Mouse (Mus musculus) CH12.LX (cell line): ENCODE data around the gene Slc2a8. TPM values are rescaled to one million over a fixed set of nuclear protein-coding genes. Genes with fewer than 3 reads are reported as not detected.

ENCODE experiments used
- DNase-seq: peaks from one replicate; pipeline ENCODE4 v3.0.0-alpha.2; 2013; ENCODE audit errors: extremely low read depth
- H3K27ac ChIP-seq: 2 replicates; pipeline ENCODE4 v1.5.1; 2012; ENCODE audit warnings: low read depth, mild to moderate bottlenecking, control low read depth, moderate library complexity; ENCODE audit not compliant: insufficient read depth
- H3K27me3 ChIP-seq: replicated peaks from 2 replicates; pipeline ENCODE3; 2012; ENCODE audit warnings: inconsistent platforms
- H3K36me3 ChIP-seq, 2 experiments: replicated peaks in 1 of 2; 2 replicates each; pipeline versions ENCODE3 to v1.6.1; 2012; ENCODE audit warnings: inconsistent platforms in 1 of 2, low read length in 1 of 2, mild to moderate bottlenecking in 1 of 2, mixed read lengths in 1 of 2, moderate library complexity in 1 of 2; ENCODE audit not compliant: control insufficient read depth in 1 of 2, insufficient read depth in 1 of 2
- H3K4me1 ChIP-seq, 2 experiments: 2 replicates each; pipeline ENCODE4 v1.6.1; 2012; ENCODE audit warnings: inconsistent platforms in 1 of 2, moderate library complexity in 1 of 2; ENCODE audit not compliant: insufficient read depth in 2 of 2, control insufficient read depth in 1 of 2
- H3K4me2 ChIP-seq: 2 replicates; pipeline ENCODE4 v1.6.1; 2012; ENCODE audit warnings: low read depth, mild to moderate bottlenecking, control low read depth; ENCODE audit not compliant: poor library complexity, insufficient read depth, severe bottlenecking
- H3K4me3 ChIP-seq, 3 experiments: fragments of 150-350 bp in 1 of 3; sonication (generic) in 1 of 3; replicated peaks in 1 of 3; 2 replicates each; pipeline versions ENCODE3 to v1.5.1; 2011 to 2012; ENCODE audit warnings: low read depth in 2 of 3, low read length in 2 of 3, mild to moderate bottlenecking in 2 of 3, moderate library complexity in 2 of 3, control low read depth in 1 of 3, improper control_type of control experiment in 1 of 3, inconsistent platforms in 1 of 3, mixed read lengths in 1 of 3; ENCODE audit not compliant: poor library complexity in 1 of 3
- H3K79me2 ChIP-seq: replicated peaks from 2 replicates; pipeline ENCODE4 v1.6.1; 2012; ENCODE audit warnings: mild to moderate bottlenecking, moderate library complexity; ENCODE audit not compliant: control insufficient read depth, poor library complexity, insufficient read depth, severe bottlenecking; ENCODE audit errors: extremely low read depth
- H3K9ac ChIP-seq: 2 replicates; pipeline ENCODE4 v1.6.1; 2012; ENCODE audit warnings: low read depth, mild to moderate bottlenecking, control low read depth, moderate library complexity; ENCODE audit not compliant: insufficient read depth
- H3K9me3 ChIP-seq: replicated peaks from 2 replicates; pipeline ENCODE3; 2012; ENCODE audit warnings: low read length, inconsistent platforms, mixed read lengths
- CHD1 ChIP-seq: IDR thresholded peaks from 2 replicates; pipeline ENCODE4 v1.6.1; 2012; ENCODE audit warnings: low read depth, low read length, improper control_type of control experiment, inconsistent platforms
- E2F4 ChIP-seq: IDR thresholded peaks from 2 replicates; pipeline ENCODE4 v1.6.1; 2011; ENCODE audit warnings: low read depth, low read length, improper control_type of control experiment; ENCODE audit not compliant: insufficient replicate concordance
- EP300 ChIP-seq: IDR thresholded peaks from 2 replicates; pipeline ENCODE4 v1.6.1; 2011; ENCODE audit warnings: low read length, improper control_type of control experiment
- ETS1 ChIP-seq: conservative IDR thresholded peaks from 2 replicates; pipeline ENCODE4 v1.6.1; 2012; ENCODE audit warnings: low read depth, mild to moderate bottlenecking, inconsistent platforms, low read length, improper control_type of control experiment, moderate library complexity
- GABPA ChIP-seq: IDR thresholded peaks from 2 replicates; pipeline ENCODE4 v1.6.1; 2012; ENCODE audit warnings: low read depth, low read length, improper control_type of control experiment, inconsistent platforms; ENCODE audit not compliant: insufficient replicate concordance
- HCFC1 ChIP-seq: IDR thresholded peaks from 2 replicates; pipeline ENCODE4 v1.6.1; 2012; ENCODE audit warnings: low read depth, mild to moderate bottlenecking, inconsistent platforms, low read length, improper control_type of control experiment
- IRF4 ChIP-seq: IDR thresholded peaks from 2 replicates; pipeline ENCODE4 v1.6.1; 2014; ENCODE audit warnings: low read depth, mild to moderate bottlenecking, inconsistent platforms, low read length, improper control_type of control experiment
- JUND ChIP-seq: conservative IDR thresholded peaks from 2 replicates; pipeline ENCODE4 v1.6.1; 2011; ENCODE audit warnings: low read depth, low read length, improper control_type of control experiment
- KAT2A ChIP-seq: IDR thresholded peaks from 2 replicates; pipeline ENCODE4 v1.6.1; 2012; ENCODE audit warnings: low read length, improper control_type of control experiment, inconsistent platforms; ENCODE audit not compliant: insufficient replicate concordance
- MAFK ChIP-seq: IDR thresholded peaks from 2 replicates; pipeline ENCODE4 v1.6.1; 2011; ENCODE audit warnings: low read length, improper control_type of control experiment; ENCODE audit not compliant: insufficient replicate concordance
- MEF2A ChIP-seq: IDR thresholded peaks from 2 replicates; pipeline ENCODE4 v1.6.1; 2014; ENCODE audit warnings: low read depth, mild to moderate bottlenecking, inconsistent platforms, low read length, improper control_type of control experiment, borderline replicate concordance
- MXI1 ChIP-seq: IDR thresholded peaks from 2 replicates; pipeline ENCODE4 v1.6.1; 2011; ENCODE audit warnings: mild to moderate bottlenecking, low read depth, low read length, improper control_type of control experiment
- MYC ChIP-seq: IDR thresholded peaks from 2 replicates; pipeline ENCODE4 v1.6.1; 2011; ENCODE audit warnings: low read depth, mild to moderate bottlenecking, improper control_type of control experiment, low read length
- NRF1 ChIP-seq: IDR thresholded peaks from 2 replicates; pipeline ENCODE4 v1.6.1; 2014; ENCODE audit warnings: low read depth, mild to moderate bottlenecking, inconsistent platforms, low read length, improper control_type of control experiment, moderate library complexity
- POLR2AphosphoS2 ChIP-seq: IDR thresholded peaks from 2 replicates; pipeline ENCODE4 v1.6.1; 2011; ENCODE audit warnings: low read depth, low read length, improper control_type of control experiment
- RAD21 ChIP-seq: IDR thresholded peaks from 2 replicates; pipeline ENCODE4 v1.6.1; 2011; ENCODE audit warnings: low read depth, mild to moderate bottlenecking, low read length, improper control_type of control experiment, moderate library complexity
- RCOR1 ChIP-seq: conservative IDR thresholded peaks from 2 replicates; pipeline ENCODE4 v1.6.1; 2012; ENCODE audit warnings: low read depth, mild to moderate bottlenecking, inconsistent platforms, low read length, improper control_type of control experiment
- TBP ChIP-seq: conservative IDR thresholded peaks from 2 replicates; pipeline ENCODE4 v1.6.1; 2011; ENCODE audit warnings: low read depth, low read length, improper control_type of control experiment
- UBTF ChIP-seq: IDR thresholded peaks from 2 replicates; pipeline ENCODE4 v1.6.1; 2012; ENCODE audit warnings: low read depth, mild to moderate bottlenecking, inconsistent platforms, low read length, improper control_type of control experiment, moderate library complexity
- USF1 ChIP-seq: IDR thresholded peaks from 2 replicates; pipeline ENCODE4 v1.6.1; 2014; ENCODE audit warnings: low read depth, mild to moderate bottlenecking, inconsistent platforms, low read length, improper control_type of control experiment
- USF2 ChIP-seq: conservative IDR thresholded peaks from 2 replicates; pipeline ENCODE4 v1.6.1; 2011; ENCODE audit warnings: low read depth, low read length, improper control_type of control experiment
- ZC3H11A ChIP-seq: IDR thresholded peaks from 2 replicates; pipeline ENCODE4 v1.6.1; 2012; ENCODE audit warnings: low read depth, mild to moderate bottlenecking, inconsistent platforms, low read length, improper control_type of control experiment
- ZMIZ1 ChIP-seq: IDR thresholded peaks from 2 replicates; pipeline ENCODE4 v1.6.1; 2012; ENCODE audit warnings: low read depth, mild to moderate bottlenecking, inconsistent platforms, low read length, improper control_type of control experiment
- dilution Hi-C: fragments of 300-500 bp; cut with MboI; formaldehyde crosslinking; loops from 2 replicates; pipeline ENCODE4 v1.14.3; 2020; ENCODE audit warnings: low sequenced_read_pairs; ENCODE audit not compliant: extremely low pct_unique_long_range_greater_than_20kb, extremely low pct_ligation_motif_present
- in situ Hi-C: fragments of 300-500 bp; cut with MboI; formaldehyde crosslinking; loops from 3 replicates; pipeline ENCODE4 v1.14.3; 2019; ENCODE audit warnings: low sequenced_read_pairs, low pct_ligation_motif_present, low pct_unique_long_range_greater_than_20kb, mixed read lengths
- polyA plus RNA-seq: library from polyadenylated mRNA; unstranded; fragments of >175 nt; gene quantifications from 2 replicates; pipeline ENCODE4 v1.2.1, GENCODE M21; 2012; ENCODE audit warnings: low read depth; ENCODE audit not compliant: insufficient read length
- total RNA-seq, 2 experiments: library from RNA; depleted of rRNA; stranded (reverse); fragments of 300-350 nt in 1 of 2; fragments of >200 nt in 1 of 2; gene quantifications; 2 replicates each; pipeline ENCODE4 v1.2.3; 2012 to 2014

Slc2a8 gene
- total and polyA plus RNA-seq, 3 experiments = 1.1 to 5.6 (median 1.3) TPM

DNA sequence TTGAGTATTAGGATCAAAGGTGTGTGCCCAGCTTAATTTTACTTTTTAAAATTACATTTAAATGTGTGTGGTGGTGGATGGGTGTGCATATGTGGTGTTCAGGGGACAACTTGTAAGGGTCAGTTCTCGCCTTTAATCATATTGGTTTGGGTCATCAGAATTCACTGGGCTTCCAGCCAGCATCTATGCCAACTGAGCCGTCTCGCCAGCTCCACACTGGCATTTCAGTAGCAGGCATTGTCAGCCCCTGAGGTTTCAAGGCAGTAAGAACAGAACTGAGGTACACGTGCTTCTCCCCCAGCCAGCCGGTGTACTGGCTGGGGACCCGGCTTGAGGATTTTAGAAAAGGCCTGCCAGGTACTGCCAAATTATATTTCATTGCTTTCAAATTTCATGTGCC is 15.2 kb upstream of the Slc2a8 start:
- dilution Hi-C loops = no loop called here
- Histone ChIP-seq H3K4me3 (no peak overlapping the region), H3K27ac (no peak overlapping the region), H3K36me3 (no peaks in the 10 kb centered on the region), H3K9me3 (no peaks in the 10 kb centered on the region), H3K9ac (no peak overlapping the region), H3K4me1 (no peaks in the 10 kb centered on the region), H3K4me2 (no peak overlapping the region), H3K27me3 (peaks cover 52% of the 10 kb centered on the region), H3K79me2 (no peaks in the 10 kb centered on the region)
- TF ChIP-seq CHD1 = no peak
- TF ChIP-seq ETS1 = no peak
- no peak for TF ChIP-seq MAFK
- no peak for TF ChIP-seq USF1
- no peak for TF ChIP-seq JUND
- TF ChIP-seq USF2 = no peak
- TF ChIP-seq HCFC1 = no peak
- TF ChIP-seq UBTF = no peak
- no peak for TF ChIP-seq MYC
- TF ChIP-seq RCOR1 = no peak
- in situ Hi-C loops = loop anchor here (25.0 kb wide), 1 partner anchor 365 kb away; the partner anchor contains the start of gene Ralgps1
- no peak for DNase-seq

DNA sequence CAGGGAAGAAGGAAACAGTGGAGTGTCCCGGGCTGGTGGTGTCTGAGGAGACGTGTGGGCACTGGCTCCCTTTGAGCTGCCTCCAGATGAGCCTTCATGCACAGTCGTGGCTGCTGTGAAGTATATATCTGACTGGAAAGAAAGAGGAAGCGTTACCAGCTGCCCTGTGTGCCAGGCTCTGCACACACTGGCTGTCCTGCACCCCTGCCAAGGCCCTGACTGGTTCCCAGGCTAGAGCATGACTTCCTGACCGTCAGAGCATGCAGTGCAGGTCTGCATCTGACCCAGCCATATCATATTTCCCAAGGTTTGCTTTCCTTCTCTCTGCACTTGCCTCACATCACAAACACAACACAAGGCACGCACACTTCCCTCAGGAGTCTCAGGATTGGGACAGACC is 10.2 kb upstream of the Slc2a8 start:
- Histone ChIP-seq H3K4me2 (no peak overlapping the region), H3K4me1 (no peaks in the 10 kb centered on the region; a peak in 1 of 4 replicates), H3K36me3 (no peaks in the 10 kb centered on the region), H3K9ac (no peak overlapping the region), H3K27me3 (peaks cover 56% of the 10 kb centered on the region), H3K4me3 (no peak overlapping the region), H3K79me2 (no peaks in the 10 kb centered on the region), H3K9me3 (no peaks in the 10 kb centered on the region), H3K27ac (no peak overlapping the region)
- dilution Hi-C loops = no loop called here
- TF ChIP-seq MAFK = no peak
- DNase-seq = no peak
- in situ Hi-C loops = loop anchor here (25.0 kb wide), 1 partner anchor 370 kb away; the partner anchor contains the start of gene Ralgps1

DNA sequence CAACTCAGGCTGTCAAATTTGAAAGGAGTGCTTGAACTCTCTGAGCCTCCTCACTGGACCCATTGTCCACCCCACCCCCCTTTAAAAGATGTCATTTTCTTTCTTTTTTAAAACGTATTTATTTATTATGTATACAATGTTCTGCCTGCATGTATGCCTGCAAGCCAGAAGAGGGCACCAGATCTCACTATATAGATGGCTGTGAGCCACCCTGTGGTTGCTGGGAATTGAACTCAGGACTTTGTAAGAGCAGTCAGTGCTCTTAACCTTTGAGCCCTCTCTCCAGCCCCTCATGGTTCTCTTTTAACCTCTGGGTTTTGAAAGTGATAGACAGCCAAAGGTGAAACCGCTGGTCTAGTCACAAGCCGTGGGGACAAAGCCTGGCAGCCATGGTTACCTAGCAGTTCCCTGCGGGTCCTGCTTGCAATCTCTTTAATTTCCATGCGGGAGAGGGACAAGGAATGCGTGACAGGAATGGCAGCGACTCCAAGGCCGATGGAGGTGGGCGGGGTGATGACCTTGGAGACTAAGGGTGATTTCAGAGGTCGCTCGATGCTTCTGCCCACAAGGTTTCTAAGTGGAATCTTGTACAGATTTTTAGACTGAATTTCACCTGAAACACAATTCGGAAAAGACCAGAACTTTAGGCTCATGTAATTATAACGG is 8.4 kb upstream of the Slc2a8 start:
- in situ Hi-C loops = loop anchor here (25.0 kb wide), 1 partner anchor 372 kb away; the partner anchor contains the start of gene Ralgps1
- Histone ChIP-seq H3K27me3 (peaks cover 68% of the 10 kb centered on the region), H3K9ac (no peak overlapping the region), H3K4me2 (no peak overlapping the region), H3K4me1 (no peaks in the 10 kb centered on the region; a peak in 1 of 4 replicates), H3K4me3 (no peak overlapping the region), H3K27ac (no peak overlapping the region), H3K9me3 (no peaks in the 10 kb centered on the region), H3K79me2 (no peaks in the 10 kb centered on the region), H3K36me3 (no peaks in the 10 kb centered on the region)
- dilution Hi-C loops = no loop called here
- DNase-seq = peak; percentile 38
- no peak for TF ChIP-seq KAT2A
- no peak for TF ChIP-seq NRF1
- TF ChIP-seq ZMIZ1 = no peak
- peak; percentile 47 for TF ChIP-seq RAD21
- TF ChIP-seq TBP = no peak
- no peak for TF ChIP-seq GABPA
- TF ChIP-seq POLR2AphosphoS2 = no peak
- no peak for TF ChIP-seq MEF2A
- no peak for TF ChIP-seq IRF4
- TF ChIP-seq EP300 = no peak
- TF ChIP-seq HCFC1 = no peak
- TF ChIP-seq MXI1 = no peak
- no peak for TF ChIP-seq UBTF
- TF ChIP-seq ZC3H11A = no peak
- TF ChIP-seq JUND = no peak
- no peak for TF ChIP-seq CHD1
- TF ChIP-seq USF1 = no peak
- no peak for TF ChIP-seq MAFK
- TF ChIP-seq E2F4 = no peak
- no peak for TF ChIP-seq RCOR1
